Mouse (Mus musculus): ENCODE measurements around the gene Atp2a1.
A peak's percentile ranks its signal among the peaks of the same experiment; 100 is the strongest.
"Not testable (repeated sequence)": the region's sequence is repeated elsewhere in the genome, so short reads cannot be mapped to it uniquely, and the experiment has no call there.

Atp2a1 gene

GRCm38 (mm10) chr7:126463004-126463403 is at the start of gene Atp2a1:
Gene Atp2a1 (minus strand): TSS chr7:126463108.
- no peak for DNase-seq

- no peak for DNase-seq
Measured at GRCm38 (mm10) chr7:126511287-126511686, 48.4 kb upstream of the Atp2a1 start.

GRCm38 (mm10) chr7:126507126-126507778 is 44.3 kb upstream of the Atp2a1 start:
- no peak for DNase-seq

GRCm38 (mm10) chr7:126504913-126505312 is 42.0 kb upstream of the Atp2a1 start:
- DNase-seq = no peak

- peak; percentile 99 for DNase-seq
Measured at GRCm38 (mm10) chr7:126503273-126503878, 40.5 kb upstream of the Atp2a1 start, which contains the start of gene Atxn2l. Gene Atxn2l (minus strand): TSS chr7:126503437.

GRCm38 (mm10) chr7:126502751-126503150 is 39.8 kb upstream of the Atp2a1 start:
- no peak for DNase-seq

- peak; percentile 96 for DNase-seq
Measured at GRCm38 (mm10) chr7:126502023-126502741, 39.3 kb upstream of the Atp2a1 start.

GRCm38 (mm10) chr7:126501684-126502022 is 38.7 kb upstream of the Atp2a1 start:
- DNase-seq = no peak

- DNase-seq = no peak
Measured at GRCm38 (mm10) chr7:126499416-126499815, 36.5 kb upstream of the Atp2a1 start.

- DNase-seq = no peak
Measured at GRCm38 (mm10) chr7:126497966-126498365, 35.1 kb upstream of the Atp2a1 start.

- no peak for DNase-seq
Measured at GRCm38 (mm10) chr7:126496475-126496874, 33.6 kb upstream of the Atp2a1 start.

GRCm38 (mm10) chr7:126494120-126494519 is 31.2 kb upstream of the Atp2a1 start:
- no peak for DNase-seq

GRCm38 (mm10) chr7:126491973-126492372 is 29.1 kb upstream of the Atp2a1 start:
- DNase-seq = no peak

GRCm38 (mm10) chr7:126491005-126491404 is 28.1 kb upstream of the Atp2a1 start:
- DNase-seq = no peak

- DNase-seq = not testable (repeated sequence)
Measured at GRCm38 (mm10) chr7:126487617-126488385, 24.9 kb upstream of the Atp2a1 start.

- DNase-seq = peak; percentile 98
Measured at GRCm38 (mm10) chr7:126487052-126487483, 24.2 kb upstream of the Atp2a1 start, which contains the start of gene Tufm. Gene Tufm (plus strand): TSS chr7:126487361.

GRCm38 (mm10) chr7:126482392-126482871 is 19.5 kb upstream of the Atp2a1 start:
- peak; percentile 80 for DNase-seq

- no peak for DNase-seq
Measured at GRCm38 (mm10) chr7:126481699-126482098, 18.8 kb upstream of the Atp2a1 start.

GRCm38 (mm10) chr7:126474993-126475581 is 12.2 kb upstream of the Atp2a1 start, which contains the start of gene Sh2b1:
Gene Sh2b1 (minus strand): TSS chr7:126475424.
- peak; percentile 93 for DNase-seq

- no peak for DNase-seq
Measured at GRCm38 (mm10) chr7:126474486-126474955, 11.6 kb upstream of the Atp2a1 start.

- no peak for DNase-seq
Measured at GRCm38 (mm10) chr7:126473470-126474086, 10.7 kb upstream of the Atp2a1 start.

- no peak for DNase-seq
Measured at GRCm38 (mm10) chr7:126472713-126473112, 9.8 kb upstream of the Atp2a1 start.
